Mouse (Mus musculus): Measurements from ENCODE around the gene Gm10300.

GRCm38 (mm10) chr4:132033183-132033582 lies 41.3 kb upstream of the Gm10300 start:
- TF ChIP-seq CTCF (IDR thresholded peaks at IDR 0.05; ENCODE audit: control insufficient read depth, insufficient read depth, insufficient read length) (no peak), MYOD1 (IDR thresholded peaks at IDR 0.05; ENCODE audit: control insufficient read depth, insufficient read length, low read depth) (no peak), MAX (IDR thresholded peaks at IDR 0.05) (no peak), USF1 (IDR thresholded peaks at IDR 0.05; ENCODE audit: low read depth) (no peak), CEBPB (IDR thresholded peaks at IDR 0.05; ENCODE audit: low read depth) (no peak)
